Mouse (Mus musculus) heart, postnatal 0 days (tissue): ENCODE results near the gene Tysnd1.

Experiments used
- CTCF ChIP-seq: IDR thresholded peaks from 2 replicates; pipeline ENCODE4 v1.5.1; 2016; ENCODE audit warnings: antibody characterized with exemption, control low read depth, low read depth
- EP300 ChIP-seq: IDR thresholded peaks from 2 replicates; pipeline ENCODE4 v1.6.1; 2016; ENCODE audit warnings: antibody characterized with exemption, low read depth

GRCm38 (mm10) chr10:61670758-61671157, 24.6 kb upstream of the Tysnd1 start:
- TF ChIP-seq CTCF (0 out of 2 replicates have a peak, but pooled peaks have one; percentile 11), EP300 (no peak)
